Mouse (Mus musculus) bone marrow, adult 2 months (tissue): ENCODE results near the gene Dnm1. TPM values are rescaled to one million over a fixed set of nuclear protein-coding genes. Genes with fewer than 3 reads are reported as not detected.

Experiments
- H3K27ac ChIP-seq: fragments of 200-500 bp; 2 replicates; pipeline ENCODE4 v1.5.1; 2012; ENCODE audit warnings: low read depth, mild to moderate bottlenecking, control low read depth, inconsistent platforms, low read length; ENCODE audit not compliant: control insufficient read depth, poor library complexity, insufficient read depth
- H3K4me1 ChIP-seq: fragments of 200-500 bp; 2 replicates; pipeline ENCODE4 v1.6.1; 2011; ENCODE audit warnings: low read length; ENCODE audit not compliant: control insufficient read depth, insufficient read depth
- H3K4me3 ChIP-seq: fragments of 200-500 bp; replicated peaks from 2 replicates; pipeline ENCODE3; 2011; ENCODE audit warnings: mild to moderate bottlenecking, low read depth, low read length, control low read depth; ENCODE audit not compliant: control insufficient read depth
- CTCF ChIP-seq: fragments of 200-500 bp; IDR thresholded peaks from 2 replicates; pipeline ENCODE4 v1.5.1; 2011; ENCODE audit warnings: low read length, control low read depth; ENCODE audit not compliant: control insufficient read depth, insufficient read depth
- POLR2A ChIP-seq: fragments of 200-500 bp; IDR thresholded peaks from 2 replicates; pipeline ENCODE4 v1.6.1; 2011; ENCODE audit warnings: low read depth, mild to moderate bottlenecking, control low read depth, low read length, borderline replicate concordance; ENCODE audit not compliant: control insufficient read depth
- WGBS: fragments of 180-500 bp; shearing (Covaris S2); methylation state at CpG from one replicate; pipeline ENCODE4 v1.1.7; 2018; 5-methylcytosine and 5-hydroxymethylcytosine counted together
- polyA plus RNA-seq: library from polyadenylated mRNA; stranded (reverse); fragments of >200 nt; gene quantifications from 2 replicates; pipeline ENCODE4 v1.2.4, GENCODE M21; 2011; ENCODE audit warnings: low replicate concordance; ENCODE audit not compliant: missing spikeins, insufficient read depth, insufficient read length

Gene Dnm1
- polyA plus RNA-seq, 1 experiment, result 1.9 TPM

- Histone ChIP-seq H3K27ac (no peak overlapping the region), H3K4me1 (no peaks in the 10 kb centered on the region), H3K4me3 (no peak overlapping the region)
- 82% methylated on average over 4 of the region's 4 CpGs for WGBS
- TF ChIP-seq POLR2A, result no peak
- no peak for TF ChIP-seq CTCF
Observed at GRCm38 (mm10) chr2:32341634-32341939, 11.6 kb downstream of the Dnm1 start.

- H3K27ac ChIP-seq, result no peak overlapping the region
- no peak for TF ChIP-seq CTCF
- no peak for TF ChIP-seq POLR2A
- no peaks in the 10 kb centered on the region for H3K4me1 ChIP-seq
- WGBS, result 77% methylated on average over 13 of the region's 13 CpGs
- no peak overlapping the region for H3K4me3 ChIP-seq
Observed at GRCm38 (mm10) chr2:32340836-32341633, 12.1 kb downstream of the Dnm1 start.

DNA sequence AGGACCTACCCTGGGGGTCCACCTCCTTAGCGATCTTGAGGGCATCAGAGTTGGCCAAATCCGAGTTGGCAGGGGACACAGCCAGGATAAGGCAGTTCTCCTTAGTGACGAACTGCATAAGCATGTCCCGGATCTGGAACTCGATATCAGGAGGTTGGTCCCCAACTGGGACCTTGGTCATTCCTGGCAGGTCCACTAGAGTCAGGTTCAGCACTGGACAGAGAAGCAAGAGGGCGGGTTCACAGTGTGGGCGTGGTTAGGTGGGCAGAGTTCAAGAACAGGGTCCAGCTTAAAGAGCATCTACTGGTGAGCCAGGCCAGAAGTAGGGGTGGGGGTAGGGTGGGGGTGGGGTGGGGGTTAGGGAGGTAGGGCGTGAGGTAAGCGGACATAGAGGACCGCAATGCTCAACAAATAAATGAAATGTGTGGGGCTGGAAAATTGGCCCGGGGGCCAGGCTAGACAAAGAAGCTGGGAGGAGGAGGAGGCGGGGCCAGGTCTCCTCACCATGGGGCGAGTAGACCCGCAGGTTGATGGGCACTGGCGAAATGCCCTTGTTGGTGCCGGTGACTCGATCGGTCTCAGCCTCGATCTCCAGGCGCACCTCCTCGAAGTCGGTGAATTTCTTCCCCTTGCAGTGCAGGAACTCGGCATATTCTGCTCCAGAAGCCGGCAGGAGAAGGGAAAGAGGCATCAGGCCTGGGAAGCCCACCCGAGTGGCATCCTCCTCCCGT lies 13.1 kb downstream of the Dnm1 start:
- WGBS, result 50% methylated on average over 26 of the region's 26 CpGs
- no peak overlapping the region for H3K27ac ChIP-seq
- no peak overlapping the region for H3K4me3 ChIP-seq
- no peaks in the 10 kb centered on the region for H3K4me1 ChIP-seq
- TF ChIP-seq CTCF, result no peak
- TF ChIP-seq POLR2A, result no peak

DNA sequence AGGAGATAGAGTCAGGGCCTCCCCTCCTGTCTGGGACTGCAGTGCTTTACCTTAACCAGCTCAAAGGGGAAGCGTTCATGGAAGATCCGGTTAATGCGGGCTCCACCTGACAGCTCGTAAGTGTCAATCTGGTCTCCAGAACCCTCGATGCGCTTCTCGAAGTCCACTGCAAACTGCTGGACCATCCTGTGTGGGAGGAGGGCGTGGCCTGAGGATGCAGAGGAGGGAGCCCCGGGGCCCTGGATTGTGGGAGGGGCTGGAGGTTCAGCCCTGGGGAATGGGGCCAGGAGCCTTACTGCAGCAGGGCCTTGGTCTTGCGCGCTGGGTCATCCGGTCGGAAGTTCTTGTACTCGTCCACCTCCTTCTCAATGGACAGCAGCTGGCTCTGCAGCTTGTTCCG lies 17.2 kb downstream of the Dnm1 start:
- no peak for TF ChIP-seq CTCF
- TF ChIP-seq POLR2A, result no peak
- H3K27ac ChIP-seq, result no peak overlapping the region
- no peaks in the 10 kb centered on the region for H3K4me1 ChIP-seq
- no peak overlapping the region for H3K4me3 ChIP-seq
- 38% methylated on average over 15 of the region's 15 CpGs for WGBS

- Histone ChIP-seq H3K4me1 (no peaks in the 10 kb centered on the region), H3K4me3 (no peak overlapping the region), H3K27ac (no peak overlapping the region)
- WGBS, result 62% methylated on average over 5 of the region's 5 CpGs
- TF ChIP-seq CTCF, result no peak
- TF ChIP-seq POLR2A, result no peak
Observed at GRCm38 (mm10) chr2:32332159-32332558, 21.0 kb downstream of the Dnm1 start.

- Histone ChIP-seq H3K4me3 (no peak overlapping the region), H3K27ac (no peak overlapping the region), H3K4me1 (no peaks in the 10 kb centered on the region)
- TF ChIP-seq CTCF, result no peak
- no peak for TF ChIP-seq POLR2A
- WGBS, result 70% methylated on average over 6 of the region's 6 CpGs
Observed at GRCm38 (mm10) chr2:32329531-32329930, 23.6 kb downstream of the Dnm1 start.

DNA sequence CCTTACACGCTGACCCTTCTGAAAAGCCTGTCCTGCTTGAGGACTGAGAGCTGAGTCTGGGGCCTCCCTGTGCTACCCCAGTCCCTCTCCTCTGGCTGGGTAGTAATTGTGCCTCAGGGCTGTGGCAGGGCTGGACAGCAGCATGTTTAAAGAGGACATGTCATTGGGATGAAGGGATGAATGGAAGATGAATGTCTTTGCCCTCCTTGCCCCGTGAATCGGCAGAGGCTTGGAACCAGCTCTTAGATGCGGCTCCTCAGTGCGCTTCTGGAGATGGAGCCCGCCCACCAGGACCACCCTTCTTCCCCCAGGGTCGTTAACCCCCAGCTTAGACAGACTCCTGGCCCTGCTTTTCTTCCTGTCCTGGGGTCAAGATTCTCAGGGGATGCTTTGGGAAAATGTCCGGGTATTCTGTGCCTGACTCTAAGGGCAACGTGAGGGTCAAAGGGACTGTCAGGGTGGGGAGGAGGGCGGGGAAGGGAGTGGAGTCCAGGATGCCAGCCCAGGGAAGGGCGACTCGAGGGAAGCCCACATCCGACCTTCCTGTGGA lies 24.2 kb downstream of the Dnm1 start:
- 59% methylated on average over 13 of the region's 13 CpGs for WGBS
- no peak for TF ChIP-seq POLR2A
- TF ChIP-seq CTCF, result no peak
- Histone ChIP-seq H3K27ac (no peak overlapping the region), H3K4me1 (no peaks in the 10 kb centered on the region), H3K4me3 (no peak overlapping the region)

DNA sequence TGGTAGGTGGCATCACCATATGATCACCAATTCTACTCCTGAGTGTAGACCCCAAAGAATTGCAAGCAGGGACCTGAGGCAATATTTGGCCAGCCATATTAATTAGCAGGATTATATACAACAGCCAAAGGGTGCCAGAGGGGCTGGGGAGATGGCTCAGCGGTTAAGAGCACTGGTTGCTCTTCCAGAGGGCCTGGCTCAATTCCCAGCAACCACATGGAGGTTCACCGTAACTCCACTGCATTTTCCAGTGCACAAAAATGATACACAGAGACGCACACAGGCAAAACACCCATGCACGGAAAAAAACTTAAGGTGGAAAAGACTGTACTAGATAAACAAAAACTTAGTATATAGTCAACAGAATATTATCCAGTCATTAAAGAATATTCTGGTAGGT lies 25.9 kb downstream of the Dnm1 start:
- TF ChIP-seq POLR2A (no peak), CTCF (no peak)
- 87% methylated on average over 4 of the region's 4 CpGs for WGBS

DNA sequence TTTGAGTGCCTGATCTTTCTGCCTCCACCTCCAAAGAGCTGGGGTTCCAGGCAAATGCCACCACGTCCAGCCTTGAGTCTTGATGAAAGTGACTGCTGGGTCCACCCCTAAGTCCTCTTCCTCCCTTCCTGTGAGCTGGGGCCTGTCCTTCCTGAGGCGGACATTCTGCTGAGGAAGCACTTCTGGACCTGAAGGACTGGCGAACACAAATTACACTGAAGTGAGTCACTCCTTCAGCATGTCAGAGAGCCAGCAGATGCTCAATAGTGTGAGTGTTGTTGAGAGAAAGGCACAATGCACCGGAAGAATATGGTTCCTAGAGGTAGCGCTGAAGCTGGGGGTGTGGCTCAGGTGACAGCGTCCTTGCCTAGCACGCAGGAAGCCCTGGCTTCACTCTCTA lies 27.8 kb downstream of the Dnm1 start:
- Histone ChIP-seq H3K27ac (no peak overlapping the region), H3K4me1 (no peaks in the 10 kb centered on the region), H3K4me3 (no peak overlapping the region)
- 55% methylated on average over 7 of the region's 7 CpGs for WGBS
- no peak for TF ChIP-seq CTCF
- no peak for TF ChIP-seq POLR2A

More for the DNA sequence above, 25.9 kb downstream of the Dnm1 start:
- Histone ChIP-seq H3K4me1 (no peaks in the 10 kb centered on the region), H3K27ac (no peak overlapping the region), H3K4me3 (no peak overlapping the region)
